Mouse (Mus musculus) liver, embryonic 14.5 days (tissue): ENCODE measurements around the gene Olfr770.

Source experiments
- CTCF ChIP-seq: IDR thresholded peaks from 2 replicates; pipeline ENCODE4 v1.5.1; 2016; ENCODE audit warnings: antibody characterized with exemption, low read depth, control low read depth
- EP300 ChIP-seq: IDR thresholded peaks from 2 replicates; pipeline ENCODE4 v1.6.1; 2016; ENCODE audit warnings: antibody characterized with exemption, low read depth

DNA sequence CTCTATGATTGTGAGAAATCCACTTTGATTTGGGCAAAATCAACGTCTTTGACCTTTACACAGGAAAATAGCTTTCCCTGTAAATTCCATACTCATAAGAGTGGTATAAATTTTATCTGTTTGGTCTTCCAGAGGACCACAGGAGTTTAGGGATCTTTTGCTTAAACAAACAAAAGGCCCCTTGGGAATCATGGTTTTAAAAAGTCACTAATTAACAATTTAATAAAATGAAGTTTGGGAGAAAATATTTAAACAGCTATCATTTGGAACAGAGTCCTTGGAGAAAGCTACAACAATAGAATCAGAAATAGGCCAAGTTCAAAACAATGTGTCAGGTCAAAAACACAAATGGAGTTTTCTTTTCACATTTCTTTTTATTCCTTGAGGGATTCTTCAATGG lies 39.5 kb downstream of the Olfr770 start, which contains the start of gene Olfr768:
- TF ChIP-seq CTCF (no peak), EP300 (no peak)
